Mouse (Mus musculus) forebrain, embryonic 10.5 days (tissue): ENCODE measurements around the gene Hoxb1. TPM values are rescaled to one million over a fixed set of nuclear protein-coding genes. Genes with fewer than 3 reads are reported as not detected.
A peak's percentile ranks its signal among the peaks of the same experiment; 100 is the strongest.

ENCODE experiments used
- DNase-seq: peaks from one replicate; pipeline ENCODE4 v3.0.0-alpha.2; 2017; ENCODE audit warnings: low spot score; ENCODE audit errors: extremely low spot score
- H3K27ac ChIP-seq: fragments of 300-500 bp; sonication (generic); 2 replicates; pipeline ENCODE4 v1.5.1; 2016; ENCODE audit warnings: mild to moderate bottlenecking
- H3K27me3 ChIP-seq: fragments of 300-500 bp; sonication (generic); 2 replicates; pipeline ENCODE4 v1.6.1; 2016; ENCODE audit warnings: mild to moderate bottlenecking; ENCODE audit not compliant: poor library complexity, severe bottlenecking
- H3K36me3 ChIP-seq: fragments of 300-500 bp; sonication (generic); replicated peaks from 2 replicates; pipeline ENCODE4 v1.6.1; 2016; ENCODE audit warnings: mild to moderate bottlenecking, moderate library complexity
- H3K4me1 ChIP-seq: fragments of 300-500 bp; sonication (generic); 2 replicates; pipeline ENCODE4 v1.6.1; 2016
- H3K4me3 ChIP-seq: fragments of 300-500 bp; sonication (generic); 2 replicates; pipeline ENCODE4 v1.5.1; 2016; ENCODE audit warnings: mild to moderate bottlenecking, moderate library complexity
- H3K9me3 ChIP-seq: fragments of 300-500 bp; sonication (generic); 2 replicates; pipeline ENCODE4 v1.6.1; 2016; ENCODE audit warnings: mild to moderate bottlenecking, moderate library complexity
- WGBS: fragments of 180-500 bp; shearing (Covaris S2); methylation state at CpG from one replicate; pipeline ENCODE4 v1.1.7; 2016; 5-methylcytosine and 5-hydroxymethylcytosine counted together
- polyA plus RNA-seq: library from polyadenylated mRNA; unstranded; fragments of >200 nt; fragmentation: Nextera tagmentation; extraction: Ambion mirVana; gene quantifications from 2 replicates; pipeline ENCODE4 v1.2.1, GENCODE M21; 2016

The Hoxb1 gene
- polyA plus RNA-seq, 1 experiment from 2014 or later, result not detected

DNA sequence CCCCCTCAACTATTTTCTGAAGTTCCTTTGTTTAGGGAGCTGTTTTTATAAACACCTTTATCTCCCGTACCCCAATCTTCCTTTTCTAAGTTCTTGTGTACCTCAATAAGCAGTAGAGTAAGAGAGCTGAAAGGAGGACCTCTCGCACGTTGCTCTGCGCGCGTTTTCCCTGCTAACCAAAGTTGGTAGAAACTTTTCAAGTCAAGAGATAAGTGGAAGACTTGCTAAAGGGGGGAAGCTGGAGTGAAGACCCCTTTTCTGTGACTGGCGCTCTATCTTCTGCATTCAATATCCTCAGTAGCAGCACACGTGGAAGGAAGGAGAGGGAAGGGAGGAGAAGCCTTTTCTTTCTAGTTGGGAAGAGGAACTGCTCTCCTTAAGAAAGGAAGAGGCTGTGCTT is 40.6 kb upstream of the Hoxb1 start:
- 3% methylated on average over 8 of the region's 8 CpGs for WGBS
- no peak for DNase-seq
- H3K9me3 ChIP-seq, result no peaks in the 10 kb centered on the region
- H3K4me3 ChIP-seq, result no peak overlapping the region
- no peaks in the 10 kb centered on the region for H3K36me3 ChIP-seq
- peaks cover 3% of the 10 kb centered on the region; the same call in 1 of the 2 replicates for H3K4me1 ChIP-seq
- no peak overlapping the region for H3K27ac ChIP-seq
- peaks cover 100% of the 10 kb centered on the region for H3K27me3 ChIP-seq

DNA sequence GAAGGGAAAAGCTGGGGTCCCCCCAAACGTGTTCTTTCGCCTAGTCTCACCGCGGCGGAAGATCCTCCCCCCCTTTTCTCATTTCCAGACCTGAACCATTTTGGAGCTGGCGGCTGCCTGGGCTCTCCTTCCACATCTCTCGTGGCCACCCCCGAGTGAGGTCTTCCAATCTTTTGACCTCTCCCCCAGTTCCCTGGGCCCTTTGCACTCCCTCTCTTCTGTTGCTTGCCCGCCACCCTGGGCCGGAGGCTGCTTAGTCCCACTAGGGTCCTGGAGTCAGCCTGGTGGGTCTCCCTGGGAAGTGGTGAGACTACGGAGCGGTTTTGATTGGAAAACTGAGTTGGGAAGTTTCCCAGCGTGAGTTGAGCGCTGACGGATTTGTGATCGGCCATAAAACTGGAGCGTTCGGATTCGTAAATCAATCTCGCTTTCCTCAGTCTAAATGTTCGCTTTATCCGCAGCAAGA is 39.8 kb upstream of the Hoxb1 start:
- Histone ChIP-seq H3K27me3 (peaks cover 100% of the 10 kb centered on the region), H3K27ac (no peak overlapping the region), H3K36me3 (no peaks in the 10 kb centered on the region), H3K4me3 (no peak overlapping the region), H3K9me3 (no peaks in the 10 kb centered on the region), H3K4me1 (no peaks in the 10 kb centered on the region; the same call in 1 of the 2 replicates)
- DNase-seq, result no peak
- 2% methylated on average over 22 of the region's 22 CpGs for WGBS

DNA sequence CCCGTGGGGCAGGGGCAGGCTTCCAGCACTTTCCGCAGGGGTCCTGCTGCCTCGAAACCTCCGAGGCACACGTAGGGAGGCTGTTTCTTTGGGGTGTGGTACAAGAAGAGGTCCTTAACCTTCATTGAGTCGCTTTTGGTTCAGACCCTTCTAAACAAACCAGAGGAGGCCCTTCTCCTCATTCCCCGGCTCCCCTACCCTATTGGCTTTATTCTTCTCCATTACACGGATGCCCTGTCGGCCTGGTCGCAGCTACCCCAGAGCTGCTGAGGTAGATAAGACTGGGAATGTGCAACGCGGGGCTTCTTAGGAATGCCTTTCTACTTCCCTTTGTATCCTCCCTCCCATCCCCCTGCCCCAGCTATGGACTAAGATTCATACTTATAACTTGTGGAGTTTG is 38.8 kb upstream of the Hoxb1 start:
- Histone ChIP-seq H3K4me1 (no peaks in the 10 kb centered on the region; the same call in 1 of the 2 replicates), H3K4me3 (no peak overlapping the region), H3K36me3 (no peaks in the 10 kb centered on the region), H3K27me3 (peaks cover 100% of the 10 kb centered on the region), H3K9me3 (no peaks in the 10 kb centered on the region), H3K27ac (no peak overlapping the region)
- no peak for DNase-seq
- WGBS, result 1% methylated on average over 12 of the region's 12 CpGs

DNA sequence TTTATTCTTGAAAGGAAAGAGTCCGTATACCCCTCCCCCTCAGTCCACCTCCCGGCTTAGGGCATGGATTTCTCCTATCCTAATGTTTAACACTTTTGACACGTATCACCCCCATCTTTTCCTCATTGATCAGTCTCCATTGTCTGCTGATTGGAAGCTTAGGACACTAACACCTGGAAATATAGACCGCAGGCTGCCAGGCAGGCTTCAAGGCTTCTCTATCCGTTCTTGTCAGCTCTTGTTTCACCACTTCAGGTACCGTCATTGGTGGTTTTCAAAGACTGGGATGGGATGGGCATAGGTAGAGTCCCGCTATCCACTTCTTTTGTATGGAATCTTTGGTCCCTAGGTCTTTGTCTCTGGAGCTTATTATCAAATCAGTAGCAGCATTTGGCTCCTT is 38.4 kb upstream of the Hoxb1 start:
- no peaks in the 10 kb centered on the region for H3K9me3 ChIP-seq
- H3K36me3 ChIP-seq, result no peaks in the 10 kb centered on the region
- WGBS, result 2% methylated on average over 7 of the region's 7 CpGs
- DNase-seq, result no peak
- H3K27me3 ChIP-seq, result peaks cover 100% of the 10 kb centered on the region
- no peak overlapping the region for H3K4me3 ChIP-seq
- no peaks in the 10 kb centered on the region; the same call in 1 of the 2 replicates for H3K4me1 ChIP-seq
- no peak overlapping the region for H3K27ac ChIP-seq

- Histone ChIP-seq H3K4me1 (peaks cover 4% of the 10 kb centered on the region; the same call in 1 of the 2 replicates), H3K27ac (no peak overlapping the region), H3K4me3 (no peak overlapping the region), H3K36me3 (no peaks in the 10 kb centered on the region), H3K9me3 (no peaks in the 10 kb centered on the region), H3K27me3 (peaks cover 100% of the 10 kb centered on the region)
- 2% methylated on average over 5 of the region's 5 CpGs for WGBS
- DNase-seq, result no peak
Observed at GRCm38 (mm10) chr11:96327750-96328149, 37.8 kb upstream of the Hoxb1 start.

GRCm38 (mm10) chr11:96328605-96329004 is 36.9 kb upstream of the Hoxb1 start:
- Histone ChIP-seq H3K36me3 (no peaks in the 10 kb centered on the region), H3K4me3 (no peak overlapping the region), H3K27ac (no peak overlapping the region), H3K9me3 (no peaks in the 10 kb centered on the region), H3K4me1 (peaks cover 6% of the 10 kb centered on the region; the same call in 1 of the 2 replicates), H3K27me3 (peaks cover 100% of the 10 kb centered on the region)
- no peak for DNase-seq
- 7% methylated on average over 8 of the region's 8 CpGs for WGBS

GRCm38 (mm10) chr11:96332105-96332504 is 33.4 kb upstream of the Hoxb1 start:
- Histone ChIP-seq H3K9me3 (no peaks in the 10 kb centered on the region), H3K4me1 (peaks cover 6% of the 10 kb centered on the region; the same call in 1 of the 2 replicates), H3K27ac (no peak overlapping the region), H3K36me3 (no peaks in the 10 kb centered on the region), H3K4me3 (no peak overlapping the region), H3K27me3 (peaks cover 100% of the 10 kb centered on the region)
- 1% methylated on average over 8 of the region's 8 CpGs for WGBS
- DNase-seq, result no peak

DNA sequence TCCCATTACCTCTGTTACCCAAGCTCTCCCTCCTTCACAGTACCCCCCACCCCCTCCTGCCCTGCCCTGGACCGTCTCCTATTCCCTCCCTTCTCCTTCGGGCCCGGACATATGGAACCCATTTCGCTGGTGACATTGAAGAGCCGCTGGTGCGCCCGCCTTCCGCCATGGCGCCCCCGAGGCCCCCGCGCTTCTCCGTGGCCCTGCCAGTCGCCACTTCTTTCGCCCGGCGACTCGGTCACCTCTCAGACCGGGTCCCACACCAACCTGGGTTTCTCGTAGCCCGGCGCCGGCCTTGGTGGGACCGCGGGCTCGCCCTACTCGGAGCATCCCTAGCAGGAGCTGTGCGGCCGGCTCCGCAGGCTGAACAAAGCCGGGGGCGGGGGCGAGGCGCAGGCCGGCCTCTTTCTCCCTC is 32.9 kb upstream of the Hoxb1 start:
- WGBS, result under 1% methylated on average over 35 of the region's 35 CpGs
- Histone ChIP-seq H3K4me3 (peak overlapping the region; percentile 24), H3K27ac (no peak overlapping the region), H3K9me3 (no peaks in the 10 kb centered on the region), H3K36me3 (no peaks in the 10 kb centered on the region), H3K4me1 (peaks cover 6% of the 10 kb centered on the region; the same call in 1 of the 2 replicates), H3K27me3 (peaks cover 100% of the 10 kb centered on the region)
- no peak for DNase-seq

- 3% methylated on average over 17 of the region's 17 CpGs for WGBS
- no peak overlapping the region for H3K27ac ChIP-seq
- no peaks in the 10 kb centered on the region for H3K9me3 ChIP-seq
- no peak for DNase-seq
- H3K4me3 ChIP-seq, result no peak overlapping the region
- H3K4me1 ChIP-seq, result peaks cover 6% of the 10 kb centered on the region; the same call in 1 of the 2 replicates
- H3K27me3 ChIP-seq, result peaks cover 100% of the 10 kb centered on the region
- H3K36me3 ChIP-seq, result no peaks in the 10 kb centered on the region
Observed at GRCm38 (mm10) chr11:96333241-96334001, 32.1 kb upstream of the Hoxb1 start.

GRCm38 (mm10) chr11:96334002-96334364 is 31.6 kb upstream of the Hoxb1 start:
- H3K36me3 ChIP-seq, result no peaks in the 10 kb centered on the region
- WGBS, result 0% methylated on average over 2 of the region's 2 CpGs

GRCm38 (mm10) chr11:96334998-96335397 is 30.6 kb upstream of the Hoxb1 start:
- Histone ChIP-seq H3K27me3 (peaks cover 100% of the 10 kb centered on the region), H3K4me3 (no peak overlapping the region), H3K4me1 (peaks cover 6% of the 10 kb centered on the region; the same call in 1 of the 2 replicates), H3K9me3 (no peaks in the 10 kb centered on the region), H3K27ac (no peak overlapping the region), H3K36me3 (no peaks in the 10 kb centered on the region)
- no peak for DNase-seq
- 28% methylated on average over 3 of the region's 3 CpGs for WGBS

More at GRCm38 (mm10) chr11:96334002-96334364, 31.6 kb upstream of the Hoxb1 start:
- peaks cover 6% of the 10 kb centered on the region; the same call in 1 of the 2 replicates for H3K4me1 ChIP-seq
- no peaks in the 10 kb centered on the region for H3K9me3 ChIP-seq
- peaks cover 100% of the 10 kb centered on the region for H3K27me3 ChIP-seq
- H3K4me3 ChIP-seq, result no peak overlapping the region
- H3K27ac ChIP-seq, result no peak overlapping the region
- no peak for DNase-seq

DNA sequence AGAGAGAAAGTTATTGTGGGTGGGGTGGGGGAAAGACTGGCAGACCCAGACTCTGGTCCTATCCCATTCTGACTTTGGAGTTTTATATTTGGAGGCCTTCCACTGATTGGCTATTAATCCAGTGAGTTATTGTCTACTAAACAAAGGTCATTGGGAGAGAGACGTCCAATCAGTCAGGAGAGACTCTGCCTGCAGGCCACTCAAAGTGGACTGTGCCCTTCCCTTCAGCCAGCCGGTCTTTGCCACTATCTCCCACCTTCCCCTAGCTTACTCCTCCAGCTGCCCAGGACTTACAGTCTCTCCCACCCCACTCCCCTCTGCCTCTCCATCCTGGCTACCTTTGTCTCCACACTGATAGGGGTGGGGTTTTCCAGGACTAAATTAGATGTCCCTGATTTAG is 29.0 kb upstream of the Hoxb1 start:
- no peak for DNase-seq
- no peaks in the 10 kb centered on the region for H3K9me3 ChIP-seq
- peaks cover 11% of the 10 kb centered on the region; the same call in 1 of the 2 replicates for H3K4me1 ChIP-seq
- peaks cover 100% of the 10 kb centered on the region for H3K27me3 ChIP-seq
- WGBS, result 2% methylated on average over 2 of the region's 2 CpGs
- no peak overlapping the region for H3K27ac ChIP-seq
- H3K4me3 ChIP-seq, result no peak overlapping the region
- no peaks in the 10 kb centered on the region for H3K36me3 ChIP-seq

- peaks cover 100% of the 10 kb centered on the region for H3K27me3 ChIP-seq
- peaks cover 11% of the 10 kb centered on the region; the same call in 1 of the 2 replicates for H3K4me1 ChIP-seq
- no peaks in the 10 kb centered on the region for H3K9me3 ChIP-seq
- under 1% methylated on average over 6 of the region's 6 CpGs for WGBS
- DNase-seq, result no peak
- H3K4me3 ChIP-seq, result no peak overlapping the region
- no peaks in the 10 kb centered on the region for H3K36me3 ChIP-seq
- no peak overlapping the region for H3K27ac ChIP-seq
Observed at GRCm38 (mm10) chr11:96337026-96337425, 28.5 kb upstream of the Hoxb1 start.
